8 mouse cellular contexts compared by ENCODE assay signal in genomic region chr7:25627431-25628322, GRCm38 (mm10). TPM values are rescaled to one million over a fixed set of nuclear protein-coding genes. Genes with fewer than 3 reads are reported as not detected.
DNase-seq lines count a peak whose midpoint lies in the region; ATAC-seq and TF ChIP-seq lines count a peak whose summit lies in the region.

No protein-coding gene starts in this region.

- no peak for ATAC-seq in hindbrain, postnatal 0 days
- ATAC-seq in liver, embryonic 15.5 days (ENCODE audit: insufficient read depth): peak; percentile 78
- ATAC-seq in neural tube, embryonic 12.5 days (ENCODE audit: low FRiP score, low read depth): peak; percentile 27; the same call in 1 of the 2 replicates

- TF ChIP-seq CTCF in hindbrain, postnatal 0 days (IDR thresholded peaks at IDR 0.05; ENCODE audit: low read depth): no peak

- 20% methylated on average over 38 of the region's 38 CpGs for WGBS in hindbrain, postnatal 0 days
- 19% methylated on average over 38 of the region's 38 CpGs for WGBS in liver, embryonic 15.5 days (ENCODE audit: insufficient replicate concordance)
- 21% methylated on average over 37 of the region's 38 CpGs for WGBS in neural tube, embryonic 12.5 days

- no peaks in the 10 kb centered on the region for H3K27me3 ChIP-seq in hindbrain, postnatal 0 days (ENCODE audit: insufficient read depth, low read length)
- no peaks in the 10 kb centered on the region for H3K27me3 ChIP-seq in liver, embryonic 15.5 days
- H3K27me3 ChIP-seq in neural tube, embryonic 12.5 days (replicated peaks): peaks cover 21% of the 10 kb centered on the region

- H3K4me1 ChIP-seq in ES-E14 (ENCODE audit: control insufficient read depth in 2 of 2, insufficient read depth in 2 of 2, low read length in 2 of 2, poor library complexity in 1 of 2): peaks cover 0 to 16% of the 10 kb centered on the region in 2 experiments; a peak in 3 of 4 replicates
- no peaks in the 10 kb centered on the region for H3K4me1 ChIP-seq in brown adipose tissue, adult 24 weeks (ENCODE audit: control insufficient read depth, insufficient read depth, insufficient read length, low read length)
- H3K4me1 ChIP-seq in hindbrain, postnatal 0 days (ENCODE audit: insufficient read depth, low read length): peaks cover 3% of the 10 kb centered on the region; the same call in 1 of the 2 replicates
- peaks cover 41% of the 10 kb centered on the region for H3K4me1 ChIP-seq in liver, embryonic 15.5 days (replicated peaks)
- peaks cover 12% of the 10 kb centered on the region for H3K4me1 ChIP-seq in neural tube, embryonic 12.5 days

- DNase-seq in ES-E14 (ENCODE audit: low read depth, low spot score): peak; percentile 62
- DNase-seq in gastrocnemius, adult 8-10 months (ENCODE audit: low spot score in 2 of 2): peak; percentile 38 to 60
- DNase-seq in hindbrain, postnatal 0 days (ENCODE audit: low spot score): no peak
- DNase-seq in urinary bladder, adult 18-20 months (ENCODE audit: low spot score in 2 of 2): peak; percentile 67 to 84
- no peak for DNase-seq in left cerebral cortex, postnatal 36 days (ENCODE audit: low spot score in 2 of 2)

- in situ Hi-C loops in ES-E14 (cut with MboI; ENCODE audit: low sequenced_read_pairs in 2 of 2, unreplicated experiment in 2 of 2): no loop called here

- H3K9me3 ChIP-seq in ES-E14 (ENCODE audit: control insufficient read depth, insufficient read depth, low read depth, low read length): no peaks in the 10 kb centered on the region
- no peaks in the 10 kb centered on the region for H3K9me3 ChIP-seq in hindbrain, postnatal 0 days (ENCODE audit: low read length)
- H3K9me3 ChIP-seq in liver, embryonic 15.5 days (replicated peaks): no peaks in the 10 kb centered on the region
- no peaks in the 10 kb centered on the region for H3K9me3 ChIP-seq in neural tube, embryonic 12.5 days

- H3K4me3 ChIP-seq in ES-E14 (ENCODE audit: insufficient read depth in 1 of 2, low read depth in 1 of 2, low read length in 2 of 2, poor library complexity in 1 of 2, severe bottlenecking in 1 of 2): peak overlapping the region; percentile 51 to 56
- H3K4me3 ChIP-seq in brown adipose tissue, adult 24 weeks (ENCODE audit: insufficient read depth, low read depth, low read length): peak overlapping the region; percentile 54
- H3K4me3 ChIP-seq in hindbrain, postnatal 0 days (ENCODE audit: low read length): peak overlapping the region; percentile 20
- peak overlapping the region; percentile 55 for H3K4me3 ChIP-seq in liver, embryonic 15.5 days (replicated peaks)
- peak overlapping the region; percentile 22; the same call in 1 of the 2 replicates for H3K4me3 ChIP-seq in neural tube, embryonic 12.5 days

- intact Hi-C loops in left cerebral cortex, postnatal 36 days (cut with DNase I): no loop called here

- peak overlapping the region; percentile 60; the same call in 1 of the 2 replicates for H3K9ac ChIP-seq in ES-E14 (ENCODE audit: insufficient read depth, low read depth, low read length, poor library complexity, severe bottlenecking)
- H3K9ac ChIP-seq in hindbrain, postnatal 0 days (replicated peaks; ENCODE audit: low read length): no peak overlapping the region; the same call in 1 of the 2 replicates
- peak overlapping the region; percentile 50 for H3K9ac ChIP-seq in liver, embryonic 15.5 days
- H3K9ac ChIP-seq in neural tube, embryonic 12.5 days: peak overlapping the region; percentile 21

- H3K27ac ChIP-seq in ES-E14 (ENCODE audit: insufficient read depth, low read depth, low read length, poor library complexity, severe bottlenecking): no peak overlapping the region
- H3K27ac ChIP-seq in brown adipose tissue, adult 24 weeks (replicated peaks; ENCODE audit: low read depth, low read length): peak overlapping the region; percentile 49
- no peak overlapping the region for H3K27ac ChIP-seq in hindbrain, postnatal 0 days
- H3K27ac ChIP-seq in liver, embryonic 15.5 days (replicated peaks): peak overlapping the region; percentile 62
- no peak overlapping the region for H3K27ac ChIP-seq in neural tube, embryonic 12.5 days

- peak overlapping the region; percentile 49 for H3K4me2 ChIP-seq in hindbrain, postnatal 0 days (ENCODE audit: low read depth, low read length)
- H3K4me2 ChIP-seq in liver, embryonic 15.5 days: peak overlapping the region; percentile 83
- H3K4me2 ChIP-seq in neural tube, embryonic 12.5 days (replicated peaks): peak overlapping the region; percentile 57

- peaks cover 33% of the 10 kb centered on the region for H3K36me3 ChIP-seq in ES-E14 (ENCODE audit: control insufficient read depth, insufficient read depth, low read length, poor library complexity, severe bottlenecking)
- peaks cover 28% of the 10 kb centered on the region for H3K36me3 ChIP-seq in hindbrain, postnatal 0 days (ENCODE audit: insufficient read depth, low read length)
- peaks cover under 1% of the 10 kb centered on the region; the same call in 1 of the 2 replicates for H3K36me3 ChIP-seq in liver, embryonic 15.5 days (replicated peaks)
- peaks cover 50% of the 10 kb centered on the region for H3K36me3 ChIP-seq in neural tube, embryonic 12.5 days

TF ChIP-seq in ES-E14, 5 proteins besides CTCF, POLR2A, EP300 and RAD21:
- TF ChIP-seq ZNF384 (IDR thresholded peaks at IDR 0.05; ENCODE audit: low read depth, low read length): no peak
- no peak for TF ChIP-seq MAFK (IDR thresholded peaks at IDR 0.05; ENCODE audit: insufficient read depth, low read depth, low read length)
- no peak for TF ChIP-seq CHD2 (IDR thresholded peaks at IDR 0.05; ENCODE audit: low read depth, low read length)
- TF ChIP-seq ZC3H11A (IDR thresholded peaks at IDR 0.05; ENCODE audit: borderline replicate concordance, low read depth, low read length): no peak
- TF ChIP-seq HCFC1 (IDR thresholded peaks at IDR 0.05; ENCODE audit: borderline replicate concordance, insufficient read depth, low read length): no peak

RNA-seq across cellular contexts. Expression of gene B3gnt8, which starts 1.2 kb away (rescaled TPM):
- total RNA-seq in ES-E14 (2012; rRNA removed): 1.7 and 2.3 TPM in 2 replicates
- 0.83 and 1.2 TPM in 2 replicates for polyA plus RNA-seq in brown adipose tissue, adult 24 weeks (2012; ENCODE audit: insufficient read depth, insufficient read length, missing spikeins)
- 1 to 10 TPM in 2 of 4 experiments, under 1 TPM in 2; 0.22 to 1.5 (median 0.95) TPM for total RNA-seq in gastrocnemius, adult 8-10 months (2022)
- total RNA-seq in hindbrain, postnatal 0 days (2014; rRNA removed): 0.14 and 1.2 TPM in 2 replicates
- 1.1 and 1.3 TPM in 2 replicates for polyA plus RNA-seq in hindbrain, postnatal 0 days (2015; fragmentation: Nextera tagmentation; extraction: Ambion mirVana)
- 2.7 and 2.8 TPM in 2 replicates for polyA plus RNA-seq in liver, embryonic 15.5 days (2015; fragmentation: Nextera tagmentation; extraction: Ambion mirVana)
- 1.8 and 2.7 TPM in 2 replicates for polyA plus RNA-seq in neural tube, embryonic 12.5 days (2016; fragmentation: Nextera tagmentation; extraction: Ambion mirVana)
- 1 to 10 TPM in 1 of 2 experiments, under 1 TPM in 1; 0.20 to 1.1 TPM for total RNA-seq in left cerebral cortex, postnatal 36 days (2021)

RNA-seq across cellular contexts. Expression of gene Dmac2, which starts 8.5 kb away (rescaled TPM):
- 30.0 and 39.3 TPM in 2 replicates for total RNA-seq in ES-E14 (2012; rRNA removed)
- 39.0 and 39.4 TPM in 2 replicates for polyA plus RNA-seq in brown adipose tissue, adult 24 weeks (2012; ENCODE audit: insufficient read depth, insufficient read length, missing spikeins)
- 10 to 100 TPM; 32.4 to 38.1 (median 36.0) TPM for total RNA-seq in gastrocnemius, adult 8-10 months (2022)
- total RNA-seq in hindbrain, postnatal 0 days (2014; rRNA removed): 50.5 and 54.8 TPM in 2 replicates
- 46.7 and 48.7 TPM in 2 replicates for polyA plus RNA-seq in hindbrain, postnatal 0 days (2015; fragmentation: Nextera tagmentation; extraction: Ambion mirVana)
- 7.9 and 8.6 TPM in 2 replicates for polyA plus RNA-seq in liver, embryonic 15.5 days (2015; fragmentation: Nextera tagmentation; extraction: Ambion mirVana)
- 27.5 and 31.2 TPM in 2 replicates for polyA plus RNA-seq in neural tube, embryonic 12.5 days (2016; fragmentation: Nextera tagmentation; extraction: Ambion mirVana)
- total RNA-seq in left cerebral cortex, postnatal 36 days (2021): 10 to 100 TPM; 53.6 to 53.8 TPM

RNA-seq across cellular contexts. Expression of gene Erich4, which starts 12.0 kb away (rescaled TPM):
- not detected in 2 replicates for total RNA-seq in ES-E14 (2012; rRNA removed)
- not detected in 2 replicates for polyA plus RNA-seq in brown adipose tissue, adult 24 weeks (2012; ENCODE audit: insufficient read depth, insufficient read length, missing spikeins)
- not detected for total RNA-seq in gastrocnemius, adult 8-10 months (2022)
- not detected in 2 replicates for total RNA-seq in hindbrain, postnatal 0 days (2014; rRNA removed)
- not detected in 2 replicates for polyA plus RNA-seq in hindbrain, postnatal 0 days (2015; fragmentation: Nextera tagmentation; extraction: Ambion mirVana)
- 0.38 and 0.60 TPM in 2 replicates for polyA plus RNA-seq in liver, embryonic 15.5 days (2015; fragmentation: Nextera tagmentation; extraction: Ambion mirVana)
- not detected in 2 replicates for polyA plus RNA-seq in neural tube, embryonic 12.5 days (2016; fragmentation: Nextera tagmentation; extraction: Ambion mirVana)
- not detected for total RNA-seq in left cerebral cortex, postnatal 36 days (2021)

RNA-seq across cellular contexts. Expression of gene Bckdha, which starts 31.1 kb away (rescaled TPM):
- 96.0 and 116 TPM in 2 replicates for total RNA-seq in ES-E14 (2012; rRNA removed)
- polyA plus RNA-seq in brown adipose tissue, adult 24 weeks (2012; ENCODE audit: insufficient read depth, insufficient read length, missing spikeins): 622 and 668 TPM in 2 replicates
- total RNA-seq in gastrocnemius, adult 8-10 months (2022): 100 to 1,000 TPM; 116 to 140 (median 128) TPM
- 88.5 and 96.0 TPM in 2 replicates for total RNA-seq in hindbrain, postnatal 0 days (2014; rRNA removed)
- polyA plus RNA-seq in hindbrain, postnatal 0 days (2015; fragmentation: Nextera tagmentation; extraction: Ambion mirVana): 56.1 and 60.4 TPM in 2 replicates
- polyA plus RNA-seq in liver, embryonic 15.5 days (2015; fragmentation: Nextera tagmentation; extraction: Ambion mirVana): 30.2 and 39.3 TPM in 2 replicates
- 48.3 and 48.4 TPM in 2 replicates for polyA plus RNA-seq in neural tube, embryonic 12.5 days (2016; fragmentation: Nextera tagmentation; extraction: Ambion mirVana)
- total RNA-seq in left cerebral cortex, postnatal 36 days (2021): 10 to 100 TPM; 33.0 to 40.9 TPM

RNA-seq across cellular contexts. Expression of gene Exosc5, which starts 31.3 kb away (rescaled TPM):
- 170 and 182 TPM in 2 replicates for total RNA-seq in ES-E14 (2012; rRNA removed)
- polyA plus RNA-seq in brown adipose tissue, adult 24 weeks (2012; ENCODE audit: insufficient read depth, insufficient read length, missing spikeins): 38.1 and 39.7 TPM in 2 replicates
- 10 to 100 TPM; 24.3 to 32.8 (median 27.2) TPM for total RNA-seq in gastrocnemius, adult 8-10 months (2022)
- 27.9 and 33.9 TPM in 2 replicates for total RNA-seq in hindbrain, postnatal 0 days (2014; rRNA removed)
- 36.5 and 39.2 TPM in 2 replicates for polyA plus RNA-seq in hindbrain, postnatal 0 days (2015; fragmentation: Nextera tagmentation; extraction: Ambion mirVana)
- 46.1 and 50.8 TPM in 2 replicates for polyA plus RNA-seq in liver, embryonic 15.5 days (2015; fragmentation: Nextera tagmentation; extraction: Ambion mirVana)
- 54.7 and 55.2 TPM in 2 replicates for polyA plus RNA-seq in neural tube, embryonic 12.5 days (2016; fragmentation: Nextera tagmentation; extraction: Ambion mirVana)
- total RNA-seq in left cerebral cortex, postnatal 36 days (2021): 10 to 100 TPM; 24.0 to 26.4 TPM

Comparison
In these comparisons a context has a peak if more than half of its experiments do, and no peak if none do; other contexts are left out.
1. DNase-seq: peak in ES-E14 (single experiment), gastrocnemius, adult 8-10 months (2 of 2) and urinary bladder, adult 18-20 months (2 of 2); none in hindbrain, postnatal 0 days (single experiment) and left cerebral cortex, postnatal 36 days (0 of 2).
2. H3K27ac ChIP-seq: peak in brown adipose tissue, adult 24 weeks (single experiment) and liver, embryonic 15.5 days (single experiment); none in ES-E14 (single experiment), hindbrain, postnatal 0 days (single experiment) and neural tube, embryonic 12.5 days (single experiment).
3. Peak in every context shown above with its lines, with median percentiles within 50 percentile points of each other: H3K4me3 ChIP-seq and H3K4me2 ChIP-seq.